Mouse (Mus musculus): ENCODE results near the gene Zp3. TPM values are rescaled to one million over a fixed set of nuclear protein-coding genes. Genes with fewer than 3 reads are reported as not detected.

Zp3 gene
- polyA plus RNA-seq, 1 experiment from 2014 or later, result 0.17 TPM

- H3K4me1 ChIP-seq (replicated peaks), result peaks cover 32% of the 10 kb centered on the region
- 0 out of 2 replicates have a peak overlapping the region, but pooled peaks have one; percentile 19 for H3K9ac ChIP-seq
- ATAC-seq (ENCODE audit: low FRiP score), result no peak
- peaks cover 49% of the 10 kb centered on the region for H3K36me3 ChIP-seq
- H3K27ac ChIP-seq, result peak overlapping the region; percentile 35; the same call in 1 of the 2 replicates
- no peak overlapping the region for H3K4me2 ChIP-seq
- H3K9me3 ChIP-seq, result no peaks in the 10 kb centered on the region
- H3K4me3 ChIP-seq, result no peak overlapping the region
- 77% methylated on average over 10 of the region's 10 CpGs for WGBS
- H3K27me3 ChIP-seq, result no peaks in the 10 kb centered on the region
Measured at GRCm38 (mm10) chr5:136016014-136016876, 36.3 kb downstream of the Zp3 start.

GRCm38 (mm10) chr5:136017262-136017661 is 37.4 kb downstream of the Zp3 start:
- H3K4me3 ChIP-seq, result no peak overlapping the region
- H3K9me3 ChIP-seq, result no peaks in the 10 kb centered on the region
- no peak overlapping the region for H3K9ac ChIP-seq
- ATAC-seq (ENCODE audit: low FRiP score), result no peak
- H3K4me1 ChIP-seq (replicated peaks), result peaks cover 32% of the 10 kb centered on the region
- no peak overlapping the region for H3K27ac ChIP-seq
- 92% methylated on average over 6 of the region's 6 CpGs for WGBS
- H3K4me2 ChIP-seq, result no peak overlapping the region
- H3K36me3 ChIP-seq, result peaks cover 44% of the 10 kb centered on the region
- H3K27me3 ChIP-seq, result no peaks in the 10 kb centered on the region

GRCm38 (mm10) chr5:136018726-136019125 is 38.8 kb downstream of the Zp3 start:
- H3K4me1 ChIP-seq (replicated peaks), result peaks cover 32% of the 10 kb centered on the region
- WGBS, result 91% methylated on average over 2 of the region's 2 CpGs
- H3K9ac ChIP-seq, result no peak overlapping the region
- no peaks in the 10 kb centered on the region for H3K27me3 ChIP-seq
- no peak for ATAC-seq (ENCODE audit: low FRiP score)
- H3K9me3 ChIP-seq, result no peaks in the 10 kb centered on the region
- H3K4me3 ChIP-seq, result no peak overlapping the region
- H3K36me3 ChIP-seq, result peaks cover 34% of the 10 kb centered on the region
- H3K4me2 ChIP-seq, result no peak overlapping the region
- H3K27ac ChIP-seq, result no peak overlapping the region

GRCm38 (mm10) chr5:136019907-136020306 is 40.0 kb downstream of the Zp3 start:
- no peak overlapping the region for H3K4me2 ChIP-seq
- no peak for ATAC-seq (ENCODE audit: low FRiP score)
- H3K36me3 ChIP-seq, result peaks cover 38% of the 10 kb centered on the region
- H3K9me3 ChIP-seq, result no peaks in the 10 kb centered on the region
- peaks cover 30% of the 10 kb centered on the region for H3K4me1 ChIP-seq (replicated peaks)
- no peaks in the 10 kb centered on the region for H3K27me3 ChIP-seq
- no peak overlapping the region for H3K9ac ChIP-seq
- H3K4me3 ChIP-seq, result no peak overlapping the region
- no peak overlapping the region for H3K27ac ChIP-seq
- 46% methylated on average over 1 of the region's 1 CpGs for whole genome bisulfite sequencing

GRCm38 (mm10) chr5:136025712-136026111 is 45.8 kb downstream of the Zp3 start:
- Histone ChIP-seq H3K27ac (no peak overlapping the region), H3K4me3 (no peak overlapping the region), H3K9me3 (no peaks in the 10 kb centered on the region), H3K36me3 (peaks cover 69% of the 10 kb centered on the region), H3K9ac (no peak overlapping the region), H3K27me3 (no peaks in the 10 kb centered on the region), H3K4me1 (replicated peaks) (no peaks in the 10 kb centered on the region), H3K4me2 (no peak overlapping the region)
- no peak for ATAC-seq (ENCODE audit: low FRiP score)
- 88% methylated on average over 3 of the region's 3 CpGs for whole genome bisulfite sequencing

GRCm38 (mm10) chr5:136026859-136027258 is 47.0 kb downstream of the Zp3 start:
- no peak overlapping the region for H3K27ac ChIP-seq
- H3K36me3 ChIP-seq, result peaks cover 76% of the 10 kb centered on the region

GRCm38 (mm10) chr5:136027612-136028311 is 47.9 kb downstream of the Zp3 start:
- Histone ChIP-seq H3K9me3 (no peaks in the 10 kb centered on the region), H3K4me1 (replicated peaks) (no peaks in the 10 kb centered on the region), H3K27me3 (no peaks in the 10 kb centered on the region), H3K9ac (no peak overlapping the region), H3K4me3 (no peak overlapping the region), H3K27ac (no peak overlapping the region), H3K36me3 (peaks cover 84% of the 10 kb centered on the region), H3K4me2 (no peak overlapping the region)
- ATAC-seq (ENCODE audit: low FRiP score), result no peak
- WGBS, result 77% methylated on average over 11 of the region's 11 CpGs

More at GRCm38 (mm10) chr5:136026859-136027258, 47.0 kb downstream of the Zp3 start:
- no peak for ATAC-seq (ENCODE audit: low FRiP score)
- no peak overlapping the region for H3K4me2 ChIP-seq
- H3K9ac ChIP-seq, result no peak overlapping the region
- no peak overlapping the region for H3K4me3 ChIP-seq
- 82% methylated on average over 9 of the region's 9 CpGs for WGBS
- H3K27me3 ChIP-seq, result no peaks in the 10 kb centered on the region
- no peaks in the 10 kb centered on the region for H3K4me1 ChIP-seq (replicated peaks)
- H3K9me3 ChIP-seq, result no peaks in the 10 kb centered on the region

GRCm38 (mm10) chr5:136034868-136035267 is 55.0 kb downstream of the Zp3 start:
- Histone ChIP-seq H3K36me3 (peaks cover 34% of the 10 kb centered on the region), H3K4me1 (replicated peaks) (no peaks in the 10 kb centered on the region), H3K4me3 (no peak overlapping the region), H3K9me3 (no peaks in the 10 kb centered on the region), H3K9ac (no peak overlapping the region), H3K27ac (no peak overlapping the region), H3K4me2 (no peak overlapping the region), H3K27me3 (no peaks in the 10 kb centered on the region)
- no peak for ATAC-seq (ENCODE audit: low FRiP score)
- 86% methylated on average over 4 of the region's 4 CpGs for WGBS

GRCm38 (mm10) chr5:136035285-136035684 is 55.4 kb downstream of the Zp3 start:
- Histone ChIP-seq H3K27me3 (no peaks in the 10 kb centered on the region), H3K9me3 (no peaks in the 10 kb centered on the region), H3K36me3 (peaks cover 30% of the 10 kb centered on the region), H3K9ac (no peak overlapping the region), H3K27ac (no peak overlapping the region), H3K4me3 (no peak overlapping the region), H3K4me1 (replicated peaks) (no peaks in the 10 kb centered on the region), H3K4me2 (no peak overlapping the region)
- 78% methylated on average over 1 of the region's 1 CpGs for WGBS
- ATAC-seq (ENCODE audit: low FRiP score), result no peak

- H3K36me3 ChIP-seq, result peaks cover 17% of the 10 kb centered on the region
- no peak overlapping the region for H3K4me2 ChIP-seq
- no peaks in the 10 kb centered on the region for H3K4me1 ChIP-seq (replicated peaks)
- no peak overlapping the region for H3K4me3 ChIP-seq
- H3K9ac ChIP-seq, result no peak overlapping the region
- no peaks in the 10 kb centered on the region for H3K9me3 ChIP-seq
- no peak overlapping the region for H3K27ac ChIP-seq
- H3K27me3 ChIP-seq, result no peaks in the 10 kb centered on the region
- 94% methylated on average over 1 of the region's 1 CpGs for WGBS
- ATAC-seq (ENCODE audit: low FRiP score), result no peak
Measured at GRCm38 (mm10) chr5:136036667-136037066, 56.8 kb downstream of the Zp3 start.
